Mouse (Mus musculus) small intestine, adult 2 months (tissue): ENCODE measurements at regions not wholly inside any gene's neighbourhood (a gene's known extent, or its start where the extent isn't known, plus 50 kb on each side); places are given as distances from the start of the nearest gene placed in this dataset.

Experiments
- CTCF ChIP-seq: fragments of 200-500 bp; IDR thresholded peaks from 2 replicates; pipeline ENCODE4 v1.5.1; 2012; ENCODE audit warnings: low read depth, mild to moderate bottlenecking, control low read depth, inconsistent platforms, low read length, moderate library complexity, mixed read lengths; ENCODE audit not compliant: insufficient replicate concordance, insufficient read length; ENCODE audit errors: extremely low read depth
- POLR2A ChIP-seq: fragments of 200-500 bp; IDR thresholded peaks from 2 replicates; pipeline ENCODE4 v1.6.1; 2012; ENCODE audit warnings: low read depth, mild to moderate bottlenecking, control low read depth, inconsistent platforms, low read length, moderate library complexity

GRCm38 (mm10) chr5:91740159-91740537 is 222.7 kb downstream of the Rchy1 start:
- TF ChIP-seq CTCF (no peak), POLR2A (no peak)
